Mouse (Mus musculus) ES-E14 (cell line): ENCODE results near the gene Mfsd5. TPM values are rescaled to one million over a fixed set of nuclear protein-coding genes. Genes with fewer than 3 reads are reported as not detected.
A peak's percentile ranks its signal among the peaks of the same experiment; 100 is the strongest.

Experiments
- DNase-seq: peaks from one replicate; pipeline ENCODE4 v3.0.0-alpha.2; 2013; ENCODE audit warnings: low read depth, low spot score
- H3K27ac ChIP-seq: 2 replicates; pipeline ENCODE4 v1.5.1; 2012; ENCODE audit warnings: low read depth, mild to moderate bottlenecking, low read length, moderate library complexity, mixed read lengths; ENCODE audit not compliant: poor library complexity, insufficient read depth, severe bottlenecking
- H3K36me3 ChIP-seq: 2 replicates; pipeline ENCODE4 v1.6.1; 2012; ENCODE audit warnings: mild to moderate bottlenecking, low read length, moderate library complexity, mixed read lengths; ENCODE audit not compliant: control insufficient read depth, poor library complexity, insufficient read depth, severe bottlenecking
- H3K4me1 ChIP-seq, 2 experiments: fragments of 150-350 bp in 1 of 2; sonication (generic) in 1 of 2; 2 replicates each; pipeline ENCODE4 v1.6.1; 2012; ENCODE audit warnings: low read length in 2 of 2, mild to moderate bottlenecking in 1 of 2, mixed read lengths in 1 of 2; ENCODE audit not compliant: control insufficient read depth in 2 of 2, insufficient read depth in 2 of 2, poor library complexity in 1 of 2
- H3K4me3 ChIP-seq, 2 experiments: fragments of 150-350 bp in 1 of 2; sonication (generic) in 1 of 2; 2 replicates each; pipeline ENCODE4 v1.5.1; 2012; ENCODE audit warnings: low read length in 2 of 2, low read depth in 1 of 2, mild to moderate bottlenecking in 1 of 2, mixed read lengths in 1 of 2; ENCODE audit not compliant: insufficient read depth in 1 of 2, poor library complexity in 1 of 2, severe bottlenecking in 1 of 2
- H3K9ac ChIP-seq: 2 replicates; pipeline ENCODE4 v1.6.1; 2012; ENCODE audit warnings: low read depth, mild to moderate bottlenecking, low read length, mixed read lengths; ENCODE audit not compliant: poor library complexity, insufficient read depth, severe bottlenecking
- H3K9me3 ChIP-seq: fragments of 150-350 bp; sonication (generic); 2 replicates; pipeline ENCODE4 v1.6.1; 2012; ENCODE audit warnings: low read depth, mild to moderate bottlenecking, low read length; ENCODE audit not compliant: control insufficient read depth, insufficient read depth
- CHD2 ChIP-seq: IDR thresholded peaks from 2 replicates; pipeline ENCODE4 v1.6.1; 2014; ENCODE audit warnings: mild to moderate bottlenecking, low read depth, low read length, inconsistent platforms
- HCFC1 ChIP-seq: IDR thresholded peaks from 2 replicates; pipeline ENCODE4 v1.6.1; 2012; ENCODE audit warnings: low read length, inconsistent platforms, borderline replicate concordance; ENCODE audit not compliant: insufficient read depth
- MAFK ChIP-seq: IDR thresholded peaks from 2 replicates; pipeline ENCODE4 v1.6.1; 2014; ENCODE audit warnings: mild to moderate bottlenecking, low read depth, low read length, inconsistent platforms; ENCODE audit not compliant: insufficient read depth
- ZC3H11A ChIP-seq: IDR thresholded peaks from 2 replicates; pipeline ENCODE4 v1.6.1; 2012; ENCODE audit warnings: low read depth, mild to moderate bottlenecking, inconsistent platforms, low read length, borderline replicate concordance
- ZNF384 ChIP-seq: IDR thresholded peaks from 2 replicates; pipeline ENCODE4 v1.6.1; 2012; ENCODE audit warnings: low read depth, low read length, inconsistent platforms
- in situ Hi-C, 2 experiments: fragments of 600-800 bp; cut with MboI; formaldehyde crosslinking; loops; one replicate each; pipeline ENCODE4 v1.15.1; 2025; ENCODE audit warnings: low sequenced_read_pairs in 2 of 2, inconsistent platforms in 1 of 2; ENCODE audit not compliant: unreplicated experiment in 2 of 2
- total RNA-seq: library from RNA; depleted of rRNA; stranded (reverse); fragments of 300-350 nt; gene quantifications from 2 replicates; pipeline ENCODE4 v1.2.3, GENCODE M21; 2012

Gene Mfsd5
- total RNA-seq, 1 experiment = 89.9 TPM

DNA sequence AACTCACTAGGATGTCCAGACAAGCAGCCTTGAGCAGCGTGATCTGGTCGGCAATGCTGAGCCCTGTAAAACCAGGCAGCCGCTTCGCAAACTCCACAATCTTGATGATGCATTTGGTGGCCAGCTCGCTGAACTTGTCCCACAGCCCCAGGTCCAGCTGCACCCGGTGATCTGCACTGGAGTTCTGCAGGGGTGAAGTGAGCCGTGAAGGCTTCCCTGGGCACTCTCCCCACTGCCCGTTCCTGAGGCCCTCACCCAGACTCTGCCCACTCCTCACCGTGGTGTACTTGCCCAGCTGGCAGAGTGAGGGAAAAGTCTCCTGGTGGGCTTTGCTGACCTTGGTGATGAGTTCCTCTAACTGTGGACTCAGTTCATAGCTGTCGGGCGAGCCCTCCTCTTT lies 39.4 kb upstream of the Mfsd5 start:
- Histone ChIP-seq H3K4me3 (peak overlapping the region in 1 of 2 experiments; percentile 58; a peak in 2 of 4 replicates), H3K9me3 (no peaks in the 10 kb centered on the region), H3K36me3 (peaks cover 45% of the 10 kb centered on the region), H3K9ac (peak overlapping the region; percentile 60; the same call in 1 of the 2 replicates), H3K4me1 (peaks cover 14 to 25% of the 10 kb centered on the region in 2 experiments), H3K27ac (peak overlapping the region; percentile 98; the same call in 1 of the 2 replicates)
- no peak for TF ChIP-seq ZNF384
- no peak for DNase-seq
- in situ Hi-C loops = no loop called here

DNA sequence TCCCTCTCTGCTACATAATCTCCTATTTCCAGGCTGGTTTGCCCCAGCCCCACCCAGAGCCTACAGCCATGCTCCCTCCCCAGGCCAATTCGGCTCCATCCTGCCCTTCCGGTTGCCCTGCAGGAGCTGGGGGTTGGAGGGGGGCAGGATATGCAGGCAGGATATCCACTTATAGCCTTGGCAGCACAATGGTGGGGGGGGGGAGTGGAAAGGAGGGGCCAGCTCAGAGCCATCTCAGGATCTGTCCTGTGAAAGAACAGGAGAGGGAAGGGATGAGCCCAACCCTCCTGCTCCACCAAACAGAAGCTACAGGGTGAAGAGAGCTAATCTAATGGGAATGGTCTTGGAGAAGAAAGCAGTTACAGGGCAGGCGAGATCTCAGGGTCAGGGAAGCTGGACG lies 38.6 kb upstream of the Mfsd5 start:
- Histone ChIP-seq H3K4me1 (peaks cover 13 to 22% of the 10 kb centered on the region in 2 experiments; a peak in 2 of 4 replicates), H3K9ac (peak overlapping the region; percentile 65; the same call in 1 of the 2 replicates), H3K27ac (peak overlapping the region; percentile 98; the same call in 1 of the 2 replicates), H3K36me3 (peaks cover 45% of the 10 kb centered on the region), H3K4me3 (peak overlapping the region in 1 of 2 experiments; percentile 93; a peak in 2 of 4 replicates), H3K9me3 (no peaks in the 10 kb centered on the region)
- in situ Hi-C loops = no loop called here
- TF ChIP-seq ZNF384 = no peak
- TF ChIP-seq CHD2 = no peak
- no peak for TF ChIP-seq MAFK
- TF ChIP-seq HCFC1 = no peak
- no peak for TF ChIP-seq ZC3H11A
- DNase-seq = no peak

DNA sequence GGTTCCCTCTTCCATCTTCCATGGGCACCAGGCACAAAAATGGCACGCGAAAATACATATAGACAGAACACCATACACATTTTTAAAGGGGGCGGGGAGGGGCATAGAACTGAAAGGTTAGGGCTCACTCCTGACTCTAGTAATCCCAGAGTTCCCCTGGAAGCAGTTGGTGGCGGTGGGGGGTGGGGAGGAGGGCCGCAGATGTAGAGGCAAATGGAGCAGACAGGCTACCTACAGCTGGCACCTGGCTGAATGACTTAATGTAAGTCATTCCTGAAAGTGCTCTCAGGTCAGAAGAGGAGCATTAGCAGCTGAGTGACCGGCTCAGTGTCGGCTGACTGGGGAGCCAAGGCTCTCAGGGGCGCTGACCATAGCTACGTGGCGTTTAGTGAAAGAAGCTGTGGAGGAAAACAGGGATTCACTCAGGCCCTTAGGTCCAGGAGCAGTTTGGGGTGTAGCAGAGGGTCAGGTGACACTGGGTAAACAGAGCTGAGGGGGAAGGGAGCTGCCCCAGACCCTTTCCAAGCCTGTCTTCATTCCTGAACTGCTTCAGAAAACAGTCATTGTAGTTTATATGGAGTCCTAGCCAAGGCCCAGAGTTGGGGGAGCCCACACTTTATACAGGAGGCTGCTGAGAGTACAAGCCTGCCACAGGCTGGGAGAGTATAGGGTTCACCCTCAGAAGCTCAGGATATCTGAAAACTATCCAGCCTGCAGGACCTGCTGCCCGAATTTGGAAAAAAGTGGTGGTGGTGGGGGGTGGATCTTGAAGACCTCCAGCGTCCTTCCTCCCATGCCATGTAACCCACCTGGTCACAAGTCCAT lies 36.6 kb upstream of the Mfsd5 start:
- TF ChIP-seq ZNF384 (no peak), CHD2 (no peak), ZC3H11A (no peak), MAFK (no peak), HCFC1 (no peak)
- DNase-seq = no peak
- H3K9ac ChIP-seq = peak overlapping the region; percentile 77
- peak overlapping the region; percentile 14 to 93 for H3K4me3 ChIP-seq
- H3K36me3 ChIP-seq = peaks cover 33% of the 10 kb centered on the region
- peaks cover 13 to 20% of the 10 kb centered on the region in 2 experiments; a peak in 2 of 4 replicates for H3K4me1 ChIP-seq
- in situ Hi-C loops = no loop called here
- no peaks in the 10 kb centered on the region for H3K9me3 ChIP-seq
- peak overlapping the region; percentile 98 for H3K27ac ChIP-seq

DNA sequence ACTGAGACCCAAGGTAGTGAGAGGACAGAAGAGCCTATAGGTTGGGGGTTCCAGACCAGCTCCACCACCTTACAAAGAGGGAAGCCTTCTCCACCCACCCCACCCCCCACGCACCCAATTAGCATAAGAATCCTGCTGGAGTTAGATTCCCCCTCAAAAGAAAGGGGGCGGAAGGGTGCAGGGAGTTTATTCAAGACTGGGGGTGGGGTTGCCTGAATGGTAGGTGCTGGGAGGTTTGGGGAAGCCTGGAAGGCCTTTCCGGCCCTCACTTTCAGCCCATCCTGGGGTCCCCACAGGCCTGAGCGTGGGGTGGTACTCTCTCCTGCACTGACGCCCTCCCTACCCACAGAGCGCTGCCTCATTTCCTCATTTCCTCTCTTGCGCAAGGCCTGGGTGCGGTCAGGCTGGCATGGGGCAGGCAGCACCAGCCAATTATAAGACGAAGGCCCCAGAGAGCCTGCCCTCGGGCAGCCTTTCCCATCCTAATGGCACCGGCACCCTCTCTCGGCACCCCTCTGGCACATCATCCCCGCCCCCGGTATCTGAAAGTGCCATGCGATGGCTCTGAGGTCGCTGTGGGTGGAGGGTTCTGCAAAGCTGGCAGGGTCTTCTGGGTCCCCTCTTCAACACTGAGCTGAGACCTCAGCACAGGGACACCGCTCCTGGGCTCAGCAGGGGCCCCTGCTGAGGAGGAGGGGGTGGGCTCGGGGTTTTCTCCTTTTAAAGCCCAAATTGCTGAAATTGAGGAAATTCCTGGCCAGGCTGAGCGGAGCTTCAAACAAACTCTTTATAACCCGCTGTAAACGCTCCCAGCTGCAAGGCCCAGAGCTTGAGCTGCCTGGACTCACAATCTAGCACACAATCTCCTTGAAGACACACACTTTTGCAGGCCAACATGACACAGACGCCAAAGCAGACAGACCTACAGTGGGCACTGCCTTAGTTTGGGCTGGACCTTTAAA lies 35.7 kb upstream of the Mfsd5 start:
- DNase-seq = no peak
- H3K4me3 ChIP-seq = peak overlapping the region; percentile 69 to 93
- peaks cover 13 to 20% of the 10 kb centered on the region in 2 experiments; a peak in 2 of 4 replicates for H3K4me1 ChIP-seq
- no peaks in the 10 kb centered on the region for H3K9me3 ChIP-seq
- H3K36me3 ChIP-seq = peaks cover 25% of the 10 kb centered on the region
- peak overlapping the region; percentile 77 for H3K9ac ChIP-seq
- TF ChIP-seq CHD2 (no peak), ZC3H11A (no peak), ZNF384 (no peak), HCFC1 (no peak), MAFK (no peak)
- peak overlapping the region; percentile 98 for H3K27ac ChIP-seq
- in situ Hi-C loops = no loop called here
